Mouse (Mus musculus) c-Kit-positive CD71-negative TER-119-negative erythroid progenitor cells, embryonic 14.5 days (primary cell): ENCODE results near the gene Adamts5.

Source experiments
- DNase-seq: peaks from one replicate; pipeline ENCODE4 v3.0.0-alpha.2; 2013; ENCODE audit warnings: low read depth

Gene Adamts5

DNA sequence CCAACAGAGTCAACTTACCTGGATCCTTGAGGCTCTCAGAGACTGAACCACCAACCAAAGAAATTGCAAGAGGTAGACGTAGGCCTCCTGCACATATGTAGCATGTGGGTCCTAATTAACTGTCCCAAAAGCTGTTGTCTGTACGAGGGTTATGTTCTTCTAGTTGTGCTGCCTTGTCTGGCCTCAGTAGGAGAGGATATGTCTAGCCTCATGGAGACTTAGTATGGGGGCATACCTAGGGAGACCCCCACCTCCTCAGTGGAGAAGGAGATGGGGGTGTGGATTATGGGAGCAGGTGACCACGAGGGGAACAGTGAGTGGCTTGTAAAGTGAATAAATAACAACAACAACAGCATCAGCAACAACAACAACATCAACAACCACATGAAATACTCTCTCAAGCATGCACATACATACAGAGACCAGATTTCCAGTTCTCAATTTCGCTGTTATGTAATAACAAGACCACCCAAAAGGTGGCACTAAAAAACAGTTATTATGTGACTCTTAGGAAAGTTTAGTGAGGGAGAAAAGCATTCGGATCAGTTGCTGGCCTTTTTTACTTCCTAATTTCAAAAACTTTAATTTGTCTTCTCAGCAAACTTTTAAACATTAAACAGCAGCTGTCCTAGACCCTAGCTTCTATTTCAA, 81.7 kb downstream of the Adamts5 start:
- no peak for DNase-seq

DNA sequence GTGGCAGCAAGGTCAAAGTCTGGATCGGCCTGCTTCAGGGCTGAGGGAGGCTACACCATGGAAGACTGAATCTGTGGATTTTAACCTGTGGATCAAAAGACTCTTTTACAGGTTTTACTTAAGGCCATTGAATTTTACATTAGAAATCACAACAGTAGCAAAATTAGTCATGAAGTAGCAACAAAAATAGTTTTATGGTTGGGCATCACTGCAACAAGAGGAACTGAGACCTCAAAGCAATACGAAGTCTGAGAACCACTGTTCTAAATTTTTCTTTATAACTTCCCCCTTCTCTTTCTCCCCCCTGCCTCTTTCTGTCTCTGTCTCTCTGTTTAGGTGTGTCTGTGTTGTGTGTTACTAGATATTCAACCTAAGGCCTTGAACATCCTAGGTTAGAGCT, 87.5 kb downstream of the Adamts5 start:
- DNase-seq, result no peak

DNA sequence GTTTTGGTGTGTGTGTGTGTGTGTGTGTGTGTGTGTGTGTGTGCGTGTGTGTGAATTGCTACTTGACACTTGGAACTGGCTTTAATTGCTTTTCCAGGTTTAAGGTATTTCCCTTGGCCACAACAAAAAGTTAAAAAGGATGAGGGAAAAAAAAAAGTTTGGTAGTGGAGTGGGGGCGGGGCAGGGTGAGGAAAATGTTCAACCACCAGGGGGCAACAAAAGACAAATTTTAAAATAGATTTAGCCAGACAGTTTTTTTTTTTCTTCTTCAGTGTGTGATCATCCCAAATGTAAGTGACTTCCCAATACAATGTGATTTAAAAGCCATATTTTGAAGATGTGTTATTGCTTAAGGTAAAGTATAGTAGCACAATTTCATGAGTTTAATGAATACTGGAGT, 94.0 kb downstream of the Adamts5 start:
- no peak for DNase-seq

- DNase-seq, result no peak
These were observed 94.6 kb downstream of the Adamts5 start for GRCm38 (mm10) chr16:85807072-85807471.
